Mouse (Mus musculus): ENCODE data around the gene Kif6. TPM values are rescaled to one million over a fixed set of nuclear protein-coding genes. Genes with fewer than 3 reads are reported as not detected.

The Kif6 gene
- polyA plus RNA-seq, 1 experiment from 2014 or later, result 1.5 TPM

GRCm38 (mm10) chr17:49779066-49779465 lies 164.1 kb downstream of the Kif6 start:
- no peak overlapping the region for H3K27ac ChIP-seq (ENCODE audit: low read length)
- H3K4me3 ChIP-seq (ENCODE audit: low read depth, low read length), result no peak overlapping the region
- ATAC-seq (no peak), DNase-seq (ENCODE audit: low spot score) (no peak)
- H3K4me2 ChIP-seq (replicated peaks; ENCODE audit: low read depth, low read length), result no peak overlapping the region
- 80% methylated on average over 4 of the region's 4 CpGs for WGBS
- no peaks in the 10 kb centered on the region for H3K9me3 ChIP-seq (ENCODE audit: low read length)
- H3K9ac ChIP-seq (replicated peaks; ENCODE audit: low read depth), result no peak overlapping the region
- TF ChIP-seq EP300 (IDR thresholded peaks at IDR 0.05) (no peak), CTCF (IDR thresholded peaks at IDR 0.05) (no peak)
- H3K4me1 ChIP-seq (ENCODE audit: insufficient read depth, low read depth, low read length), result no peaks in the 10 kb centered on the region
- H3K27me3 ChIP-seq (replicated peaks; ENCODE audit: insufficient read depth, low read length), result no peaks in the 10 kb centered on the region
- H3K36me3 ChIP-seq (ENCODE audit: insufficient read depth, low read length), result no peaks in the 10 kb centered on the region

- no peak overlapping the region for H3K4me2 ChIP-seq (replicated peaks; ENCODE audit: low read depth, low read length)
- no peak for DNase-seq (ENCODE audit: low spot score)
- no peak overlapping the region for H3K9ac ChIP-seq (replicated peaks; ENCODE audit: low read depth)
- H3K27me3 ChIP-seq (replicated peaks; ENCODE audit: insufficient read depth, low read length), result no peaks in the 10 kb centered on the region
- H3K4me3 ChIP-seq (ENCODE audit: low read depth, low read length), result no peak overlapping the region
- no peak overlapping the region for H3K27ac ChIP-seq (ENCODE audit: low read length)
- H3K36me3 ChIP-seq (ENCODE audit: insufficient read depth, low read length), result no peaks in the 10 kb centered on the region
- no peaks in the 10 kb centered on the region for H3K9me3 ChIP-seq (ENCODE audit: low read length)
- WGBS, result 50% methylated on average over 3 of the region's 3 CpGs
- no peaks in the 10 kb centered on the region for H3K4me1 ChIP-seq (ENCODE audit: insufficient read depth, low read depth, low read length)
- TF ChIP-seq EP300 (IDR thresholded peaks at IDR 0.05) (no peak), CTCF (IDR thresholded peaks at IDR 0.05) (no peak)
- no peak for ATAC-seq
Measured at GRCm38 (mm10) chr17:49779576-49779975, 164.6 kb downstream of the Kif6 start.

GRCm38 (mm10) chr17:49785851-49786250 lies 170.9 kb downstream of the Kif6 start:
- Histone ChIP-seq H3K4me3 (ENCODE audit: low read depth, low read length) (no peak overlapping the region), H3K4me2 (replicated peaks; ENCODE audit: low read depth, low read length) (no peak overlapping the region), H3K9ac (replicated peaks; ENCODE audit: low read depth) (no peak overlapping the region), H3K36me3 (ENCODE audit: insufficient read depth, low read length) (no peaks in the 10 kb centered on the region), H3K27me3 (replicated peaks; ENCODE audit: insufficient read depth, low read length) (no peaks in the 10 kb centered on the region), H3K27ac (ENCODE audit: low read length) (no peak overlapping the region), H3K4me1 (ENCODE audit: insufficient read depth, low read depth, low read length) (no peaks in the 10 kb centered on the region), H3K9me3 (ENCODE audit: low read length) (no peaks in the 10 kb centered on the region)
- 80% methylated on average over 5 of the region's 5 CpGs for WGBS
- ATAC-seq (no peak), DNase-seq (ENCODE audit: low spot score) (no peak)
- TF ChIP-seq CTCF (IDR thresholded peaks at IDR 0.05) (no peak), EP300 (IDR thresholded peaks at IDR 0.05) (no peak)

- no peak for ATAC-seq
- no peaks in the 10 kb centered on the region for H3K4me1 ChIP-seq (ENCODE audit: insufficient read depth, low read depth, low read length)
- no peaks in the 10 kb centered on the region for H3K27me3 ChIP-seq (replicated peaks; ENCODE audit: insufficient read depth, low read length)
- H3K9ac ChIP-seq (replicated peaks; ENCODE audit: low read depth), result no peak overlapping the region
- 60% methylated on average over 9 of the region's 9 CpGs for WGBS
- no peaks in the 10 kb centered on the region for H3K9me3 ChIP-seq (ENCODE audit: low read length)
- DNase-seq (ENCODE audit: low spot score), result no peak
- H3K27ac ChIP-seq (ENCODE audit: low read length), result no peak overlapping the region
- H3K4me3 ChIP-seq (ENCODE audit: low read depth, low read length), result no peak overlapping the region
- TF ChIP-seq CTCF (IDR thresholded peaks at IDR 0.05) (no peak), EP300 (IDR thresholded peaks at IDR 0.05) (no peak)
- H3K4me2 ChIP-seq (replicated peaks; ENCODE audit: low read depth, low read length), result no peak overlapping the region
- no peaks in the 10 kb centered on the region for H3K36me3 ChIP-seq (ENCODE audit: insufficient read depth, low read length)
Measured at GRCm38 (mm10) chr17:49787351-49787750, 172.4 kb downstream of the Kif6 start.

- TF ChIP-seq CTCF (IDR thresholded peaks at IDR 0.05) (no peak), EP300 (IDR thresholded peaks at IDR 0.05) (no peak)
- Histone ChIP-seq H3K9me3 (ENCODE audit: low read length) (no peaks in the 10 kb centered on the region), H3K36me3 (ENCODE audit: insufficient read depth, low read length) (no peaks in the 10 kb centered on the region), H3K27ac (ENCODE audit: low read length) (no peak overlapping the region), H3K4me2 (replicated peaks; ENCODE audit: low read depth, low read length) (no peak overlapping the region), H3K4me3 (ENCODE audit: low read depth, low read length) (no peak overlapping the region), H3K9ac (replicated peaks; ENCODE audit: low read depth) (no peak overlapping the region), H3K4me1 (ENCODE audit: insufficient read depth, low read depth, low read length) (no peaks in the 10 kb centered on the region), H3K27me3 (replicated peaks; ENCODE audit: insufficient read depth, low read length) (no peaks in the 10 kb centered on the region)
- no peak for ATAC-seq
- no peak for DNase-seq (ENCODE audit: low spot score)
- 59% methylated on average over 7 of the region's 7 CpGs for WGBS
Measured at GRCm38 (mm10) chr17:49788187-49788974, 173.4 kb downstream of the Kif6 start.

- ATAC-seq (no peak), DNase-seq (ENCODE audit: low spot score) (no peak)
- Histone ChIP-seq H3K27me3 (replicated peaks; ENCODE audit: insufficient read depth, low read length) (no peaks in the 10 kb centered on the region), H3K36me3 (ENCODE audit: insufficient read depth, low read length) (no peaks in the 10 kb centered on the region), H3K4me1 (ENCODE audit: insufficient read depth, low read depth, low read length) (no peaks in the 10 kb centered on the region), H3K4me3 (ENCODE audit: low read depth, low read length) (no peak overlapping the region), H3K9me3 (ENCODE audit: low read length) (no peaks in the 10 kb centered on the region), H3K4me2 (replicated peaks; ENCODE audit: low read depth, low read length) (no peak overlapping the region), H3K9ac (replicated peaks; ENCODE audit: low read depth) (no peak overlapping the region), H3K27ac (ENCODE audit: low read length) (no peak overlapping the region)
- 97% methylated on average over 5 of the region's 5 CpGs for WGBS
- TF ChIP-seq EP300 (IDR thresholded peaks at IDR 0.05), result no peak
- no peak for TF ChIP-seq CTCF (IDR thresholded peaks at IDR 0.05)
Measured at GRCm38 (mm10) chr17:49791546-49791945, 176.6 kb downstream of the Kif6 start.

Measured in lung, postnatal 0 days (tissue).